Mouse (Mus musculus) forebrain, postnatal 0 days (tissue): Measurements from ENCODE around the gene 1700015F17Rik. TPM values are rescaled to one million over a fixed set of nuclear protein-coding genes. Genes with fewer than 3 reads are reported as not detected.

Source experiments
- ATAC-seq: fragments of 200-750 bp; cut with Nextera tagmentation; 2 replicates; pipeline ENCODE4 v1.8.0; 2017; ENCODE audit warnings: mild to moderate bottlenecking, moderate library complexity
- DNase-seq: peaks from one replicate; pipeline ENCODE4 v3.0.0-alpha.2; 2015
- H3K27ac ChIP-seq: fragments of 300-500 bp; sonication (generic); 2 replicates; pipeline ENCODE4 v1.5.1; 2014; ENCODE audit warnings: low read depth, mild to moderate bottlenecking, antibody characterized with exemption, low read length, moderate library complexity, mixed read lengths
- H3K27me3 ChIP-seq: fragments of 300-500 bp; sonication (generic); 2 replicates; pipeline ENCODE4 v1.6.1; 2014; ENCODE audit warnings: mild to moderate bottlenecking, low read length, mixed read lengths; ENCODE audit not compliant: insufficient read depth
- H3K36me3 ChIP-seq: fragments of 300-500 bp; sonication (generic); 2 replicates; pipeline ENCODE4 v1.6.1; 2014; ENCODE audit warnings: mild to moderate bottlenecking, moderate library complexity; ENCODE audit not compliant: insufficient read depth
- H3K4me1 ChIP-seq: fragments of 300-500 bp; sonication (generic); 2 replicates; pipeline ENCODE4 v1.6.1; 2014; ENCODE audit warnings: antibody characterized with exemption; ENCODE audit not compliant: insufficient read depth
- H3K4me2 ChIP-seq: fragments of 300-500 bp; sonication (generic); 2 replicates; pipeline ENCODE4 v1.6.1; 2014; ENCODE audit warnings: low read depth, mild to moderate bottlenecking, moderate library complexity
- H3K4me3 ChIP-seq: fragments of 300-500 bp; sonication (generic); 2 replicates; pipeline ENCODE4 v1.5.1; 2014; ENCODE audit warnings: low read depth, low read length, mixed read lengths
- H3K9ac ChIP-seq: fragments of 300-500 bp; sonication (generic); 2 replicates; pipeline ENCODE4 v1.6.1; 2014; ENCODE audit warnings: mild to moderate bottlenecking
- H3K9me3 ChIP-seq: fragments of 300-500 bp; sonication (generic); 2 replicates; pipeline ENCODE4 v1.6.1; 2016; ENCODE audit warnings: low read length
- CTCF ChIP-seq: sonication (generic); IDR thresholded peaks from 2 replicates; pipeline ENCODE4 v1.5.1; 2016; ENCODE audit warnings: antibody characterized with exemption, control low read depth, low read depth
- WGBS: fragments of 180-500 bp; shearing (Covaris S2); extraction: QIAGEN DNeasy Blood & Tissue Kit; methylation state at CpG from one replicate; pipeline ENCODE4 v1.1.7; 2014; 5-methylcytosine and 5-hydroxymethylcytosine counted together
- polyA plus RNA-seq: library from polyadenylated mRNA; unstranded; fragments of >200 nt; fragmentation: Nextera tagmentation; extraction: Ambion mirVana; gene quantifications from 2 replicates; pipeline ENCODE4 v1.2.1, GENCODE M21; 2015
- total RNA-seq: library from RNA; depleted of rRNA; stranded (reverse); fragments of >200 nt; gene quantifications from 2 replicates; pipeline ENCODE4 v1.2.3, GENCODE M21; 2014

Gene 1700015F17Rik
- total and polyA plus RNA-seq, 2 experiments from 2014 or later: 0.23 TPM; not detected in 1

- Histone ChIP-seq H3K36me3 (no peaks in the 10 kb centered on the region), H3K4me2 (no peak overlapping the region), H3K9ac (no peak overlapping the region), H3K4me1 (no peaks in the 10 kb centered on the region), H3K4me3 (no peak overlapping the region), H3K27ac (no peak overlapping the region), H3K9me3 (no peaks in the 10 kb centered on the region), H3K27me3 (peaks cover 7% of the 10 kb centered on the region)
- ATAC-seq (peak; percentile 85), DNase-seq (peak; percentile 81)
- TF ChIP-seq CTCF: peak; percentile 90
- 42% methylated on average over 16 of the region's 16 CpGs for WGBS
Measured at GRCm38 (mm10) chr5:5494269-5495005, 15.5 kb upstream of the 1700015F17Rik start.

GRCm38 (mm10) chr5:5492163-5492562 lies 13.2 kb upstream of the 1700015F17Rik start:
- no peak for DNase-seq
- no peaks in the 10 kb centered on the region for H3K9me3 ChIP-seq
- H3K27ac ChIP-seq: no peak overlapping the region
- H3K9ac ChIP-seq: no peak overlapping the region
- no peak overlapping the region for H3K4me3 ChIP-seq
- no peak overlapping the region for H3K4me2 ChIP-seq
- WGBS: 95% methylated on average over 4 of the region's 4 CpGs
- 0 out of 2 replicates have a peak, but pooled peaks have one; percentile 23 for ATAC-seq
- H3K27me3 ChIP-seq: peaks cover 7% of the 10 kb centered on the region
- peak; percentile 40 for TF ChIP-seq CTCF
- H3K4me1 ChIP-seq: no peaks in the 10 kb centered on the region
- no peaks in the 10 kb centered on the region for H3K36me3 ChIP-seq

GRCm38 (mm10) chr5:5486071-5486470 lies 7.1 kb upstream of the 1700015F17Rik start:
- Histone ChIP-seq H3K4me1 (no peaks in the 10 kb centered on the region), H3K27ac (no peak overlapping the region), H3K4me2 (no peak overlapping the region), H3K9ac (no peak overlapping the region), H3K36me3 (no peaks in the 10 kb centered on the region), H3K4me3 (no peak overlapping the region), H3K27me3 (no peaks in the 10 kb centered on the region), H3K9me3 (no peaks in the 10 kb centered on the region)
- DNase-seq: no peak
- no peak for TF ChIP-seq CTCF
- 44% methylated on average over 3 of the region's 3 CpGs for WGBS
- ATAC-seq: no peak

GRCm38 (mm10) chr5:5483254-5483858 lies 4.4 kb upstream of the 1700015F17Rik start:
- no peak for TF ChIP-seq CTCF
- 77% methylated on average over 9 of the region's 9 CpGs for WGBS
- Histone ChIP-seq H3K9me3 (no peaks in the 10 kb centered on the region), H3K27me3 (no peaks in the 10 kb centered on the region), H3K4me3 (no peak overlapping the region), H3K36me3 (no peaks in the 10 kb centered on the region), H3K4me1 (no peaks in the 10 kb centered on the region), H3K9ac (no peak overlapping the region), H3K4me2 (no peak overlapping the region), H3K27ac (no peak overlapping the region)
- DNase-seq: no peak
- ATAC-seq: no peak

GRCm38 (mm10) chr5:5481662-5482061 lies 2.7 kb upstream of the 1700015F17Rik start:
- DNase-seq (peak; percentile 70), ATAC-seq (0 out of 2 replicates have a peak, but pooled peaks have one; percentile 32)
- H3K4me1 ChIP-seq: no peaks in the 10 kb centered on the region
- WGBS: 4% methylated on average over 1 of the region's 1 CpGs
- H3K9me3 ChIP-seq: no peaks in the 10 kb centered on the region
- H3K4me3 ChIP-seq: no peak overlapping the region
- no peak overlapping the region for H3K9ac ChIP-seq
- H3K36me3 ChIP-seq: no peaks in the 10 kb centered on the region
- H3K27ac ChIP-seq: no peak overlapping the region
- peak; percentile 71 for TF ChIP-seq CTCF
- H3K4me2 ChIP-seq: no peak overlapping the region
- no peaks in the 10 kb centered on the region for H3K27me3 ChIP-seq

GRCm38 (mm10) chr5:5476133-5476532 lies 2.8 kb downstream of the 1700015F17Rik start:
- DNase-seq (no peak), ATAC-seq (no peak)
- H3K9ac ChIP-seq: no peak overlapping the region
- H3K4me1 ChIP-seq: no peaks in the 10 kb centered on the region
- TF ChIP-seq CTCF: no peak
- H3K27me3 ChIP-seq: no peaks in the 10 kb centered on the region
- H3K4me2 ChIP-seq: no peak overlapping the region
- H3K36me3 ChIP-seq: no peaks in the 10 kb centered on the region
- no peak overlapping the region for H3K4me3 ChIP-seq
- WGBS: 95% methylated on average over 4 of the region's 4 CpGs
- no peaks in the 10 kb centered on the region for H3K9me3 ChIP-seq
- no peak overlapping the region for H3K27ac ChIP-seq

GRCm38 (mm10) chr5:5465256-5465655 lies 13.7 kb downstream of the 1700015F17Rik start:
- Histone ChIP-seq H3K4me1 (no peaks in the 10 kb centered on the region), H3K4me2 (no peak overlapping the region), H3K27ac (no peak overlapping the region), H3K36me3 (no peaks in the 10 kb centered on the region), H3K4me3 (no peak overlapping the region), H3K9ac (no peak overlapping the region), H3K9me3 (no peaks in the 10 kb centered on the region), H3K27me3 (no peaks in the 10 kb centered on the region)
- 73% methylated on average over 1 of the region's 1 CpGs for WGBS
- no peak for ATAC-seq
- DNase-seq: no peak
- TF ChIP-seq CTCF: no peak
